Mouse (Mus musculus) liver, adult 2 months (tissue): ENCODE data around the gene Mllt6. TPM values are rescaled to one million over a fixed set of nuclear protein-coding genes. Genes with fewer than 3 reads are reported as not detected.

ENCODE experiments used
- DNase-seq: peaks from one replicate; pipeline ENCODE4 v3.0.0-alpha.2; 2011; ENCODE audit warnings: low read depth, low spot score; ENCODE audit errors: extremely low read depth
- H3K27ac ChIP-seq: fragments of 200-500 bp; replicated peaks from 2 replicates; pipeline ENCODE4 v1.5.1; 2012; ENCODE audit warnings: low read depth, mild to moderate bottlenecking, control low read depth, inconsistent platforms, low read length; ENCODE audit not compliant: insufficient read depth
- H3K27me3 ChIP-seq: fragments of 200-500 bp; 2 replicates; pipeline ENCODE4 v1.6.1; 2012; ENCODE audit warnings: mild to moderate bottlenecking, moderate library complexity, low read length, inconsistent platforms; ENCODE audit not compliant: control insufficient read depth, insufficient read depth
- H3K36me3 ChIP-seq: fragments of 200-500 bp; 2 replicates; pipeline ENCODE4 v1.6.1; 2012; ENCODE audit warnings: low read length, inconsistent platforms; ENCODE audit not compliant: control insufficient read depth, insufficient read depth
- H3K4me1 ChIP-seq: fragments of 200-500 bp; 2 replicates; pipeline ENCODE4 v1.6.1; 2011; ENCODE audit warnings: low read length; ENCODE audit not compliant: control insufficient read depth, insufficient read depth
- H3K4me3 ChIP-seq: fragments of 200-500 bp; 2 replicates; pipeline ENCODE4 v1.5.1; 2011; ENCODE audit warnings: low read depth, mild to moderate bottlenecking, control low read depth, low read length, moderate library complexity; ENCODE audit not compliant: insufficient read depth
- H3K79me2 ChIP-seq: fragments of 200-500 bp; 2 replicates; pipeline ENCODE4 v1.6.1; 2012; ENCODE audit warnings: inconsistent platforms, mild to moderate bottlenecking, low read length, moderate library complexity; ENCODE audit not compliant: control insufficient read depth, insufficient read depth
- H3K9ac ChIP-seq: fragments of 200-500 bp; 2 replicates; pipeline ENCODE4 v1.6.1; 2012; ENCODE audit warnings: low read depth, mild to moderate bottlenecking, control low read depth, inconsistent platforms, low read length
- CTCF ChIP-seq: fragments of 200-500 bp; IDR thresholded peaks from 2 replicates; pipeline ENCODE4 v1.5.1; 2011; ENCODE audit warnings: low read depth, low read length, control low read depth
- POLR2A ChIP-seq: fragments of 200-500 bp; IDR thresholded peaks from 2 replicates; pipeline ENCODE4 v1.6.1; 2011; ENCODE audit warnings: low read length, control low read depth; ENCODE audit not compliant: insufficient read depth; ENCODE audit errors: extremely low read depth
- WGBS: fragments of 180-500 bp; shearing (Covaris S2); methylation state at CpG from one replicate; pipeline ENCODE4 v1.1.7; 2018; 5-methylcytosine and 5-hydroxymethylcytosine counted together
- polyA plus RNA-seq: library from polyadenylated mRNA; depleted of rRNA; stranded (reverse); fragments of >200 nt; gene quantifications from 2 replicates; pipeline ENCODE4 v1.2.3, GENCODE M21; 2012
- total RNA-seq: library from RNA; depleted of rRNA; stranded (reverse); fragments of >200 nt; gene quantifications from 2 replicates; pipeline ENCODE4 v1.2.3, GENCODE M21; 2014

Mllt6 gene
- total and polyA plus RNA-seq, 2 experiments, result 3.8 to 11.2 TPM

- WGBS, result 46% methylated on average over 3 of the region's 3 CpGs
- Histone ChIP-seq H3K79me2 (no peaks in the 10 kb centered on the region; the same call in 1 of the 2 replicates), H3K9ac (peak overlapping the region; percentile 60), H3K4me1 (peaks cover 9% of the 10 kb centered on the region), H3K27ac (peak overlapping the region; percentile 81), H3K27me3 (no peaks in the 10 kb centered on the region), H3K4me3 (peak overlapping the region; percentile 67), H3K36me3 (no peaks in the 10 kb centered on the region)
- TF ChIP-seq POLR2A (0 out of 2 replicates have a peak, but pooled peaks have one; percentile 17), CTCF (no peak)
- DNase-seq, result peak; percentile 74
Observed at GRCm38 (mm10) chr11:97687061-97687460, 23.8 kb downstream of the Mllt6 start.

- no peak overlapping the region for H3K4me3 ChIP-seq
- TF ChIP-seq POLR2A (no peak), CTCF (peak; percentile 90)
- H3K36me3 ChIP-seq, result no peaks in the 10 kb centered on the region
- H3K9ac ChIP-seq, result no peak overlapping the region
- no peak overlapping the region for H3K27ac ChIP-seq
- WGBS, result 45% methylated on average over 10 of the region's 10 CpGs
- no peaks in the 10 kb centered on the region; the same call in 1 of the 2 replicates for H3K79me2 ChIP-seq
- no peak for DNase-seq
- H3K27me3 ChIP-seq, result no peaks in the 10 kb centered on the region
- H3K4me1 ChIP-seq, result peaks cover 9% of the 10 kb centered on the region
Observed at GRCm38 (mm10) chr11:97689861-97690260, 26.6 kb downstream of the Mllt6 start.

GRCm38 (mm10) chr11:97694435-97694834, 31.2 kb downstream of the Mllt6 start:
- H3K36me3 ChIP-seq, result no peaks in the 10 kb centered on the region
- peaks cover 2% of the 10 kb centered on the region; the same call in 1 of the 2 replicates for H3K4me1 ChIP-seq
- no peak for DNase-seq
- TF ChIP-seq CTCF, result no peak
- no peak for TF ChIP-seq POLR2A
- H3K79me2 ChIP-seq, result no peaks in the 10 kb centered on the region
- WGBS, result 59% methylated on average over 4 of the region's 4 CpGs
- no peaks in the 10 kb centered on the region for H3K27me3 ChIP-seq
- no peak overlapping the region for H3K4me3 ChIP-seq
- H3K27ac ChIP-seq, result no peak overlapping the region
- no peak overlapping the region for H3K9ac ChIP-seq

GRCm38 (mm10) chr11:97694921-97695711, 31.9 kb downstream of the Mllt6 start:
- no peaks in the 10 kb centered on the region for H3K27me3 ChIP-seq
- no peak overlapping the region for H3K9ac ChIP-seq
- TF ChIP-seq POLR2A (no peak), CTCF (no peak)
- H3K27ac ChIP-seq, result no peak overlapping the region
- H3K79me2 ChIP-seq, result no peaks in the 10 kb centered on the region
- H3K4me3 ChIP-seq, result no peak overlapping the region
- 60% methylated on average over 17 of the region's 17 CpGs for WGBS
- no peaks in the 10 kb centered on the region for H3K36me3 ChIP-seq
- H3K4me1 ChIP-seq, result peaks cover 2% of the 10 kb centered on the region; the same call in 1 of the 2 replicates
- peak; percentile 39 for DNase-seq

GRCm38 (mm10) chr11:97695712-97696401, 32.6 kb downstream of the Mllt6 start:
- Histone ChIP-seq H3K4me1 (peaks cover 3% of the 10 kb centered on the region; the same call in 1 of the 2 replicates), H3K36me3 (no peaks in the 10 kb centered on the region), H3K79me2 (no peaks in the 10 kb centered on the region), H3K4me3 (no peak overlapping the region), H3K27ac (no peak overlapping the region), H3K9ac (no peak overlapping the region), H3K27me3 (no peaks in the 10 kb centered on the region)
- no peak for DNase-seq
- TF ChIP-seq CTCF (no peak), POLR2A (no peak)
- 88% methylated on average over 9 of the region's 9 CpGs for WGBS

- no peaks in the 10 kb centered on the region for H3K36me3 ChIP-seq
- H3K27me3 ChIP-seq, result no peaks in the 10 kb centered on the region
- H3K4me3 ChIP-seq, result no peak overlapping the region
- WGBS, result 91% methylated on average over 8 of the region's 8 CpGs
- H3K27ac ChIP-seq, result no peak overlapping the region
- no peak overlapping the region for H3K9ac ChIP-seq
- H3K4me1 ChIP-seq, result peaks cover 5% of the 10 kb centered on the region; the same call in 1 of the 2 replicates
- no peak for TF ChIP-seq POLR2A
- no peak for TF ChIP-seq CTCF
- no peaks in the 10 kb centered on the region for H3K79me2 ChIP-seq
- DNase-seq, result no peak
Observed at GRCm38 (mm10) chr11:97696669-97697068, 33.5 kb downstream of the Mllt6 start.
